Mouse (Mus musculus) limb, embryonic 14.5 days (tissue): ENCODE measurements at regions not wholly inside any gene's neighbourhood (a gene's known extent, or its start where the extent isn't known, plus 50 kb on each side); places are given as distances from the start of the nearest gene placed in this dataset.

Experiments used
- ATAC-seq: fragments of 200-750 bp; cut with Nextera tagmentation; 2 replicates; pipeline ENCODE4 v1.8.0; 2017; ENCODE audit warnings: low read depth, moderate number of reproducible peaks, moderate TSS enrichment; ENCODE audit not compliant: low FRiP score
- DNase-seq: peaks from one replicate; pipeline ENCODE4 v3.0.0-alpha.2; 2015; ENCODE audit warnings: low spot score
- H3K27ac ChIP-seq: fragments of 300-500 bp; sonication (generic); replicated peaks from 2 replicates; pipeline ENCODE4 v1.5.1; 2014; ENCODE audit warnings: low read depth, mild to moderate bottlenecking, low read length, moderate library complexity, mixed read lengths
- H3K27me3 ChIP-seq: fragments of 300-500 bp; sonication (generic); 2 replicates; pipeline ENCODE4 v1.6.1; 2014; ENCODE audit warnings: low read length, mixed read lengths; ENCODE audit not compliant: control insufficient read depth, insufficient read depth
- H3K36me3 ChIP-seq: fragments of 300-500 bp; sonication (generic); 2 replicates; pipeline ENCODE4 v1.6.1; 2014; ENCODE audit warnings: mild to moderate bottlenecking, low read length, moderate library complexity, mixed read lengths; ENCODE audit not compliant: control insufficient read depth, insufficient read depth
- H3K4me1 ChIP-seq: fragments of 300-500 bp; sonication (generic); 2 replicates; pipeline ENCODE4 v1.6.1; 2014; ENCODE audit warnings: antibody characterized with exemption, low read length, mixed read lengths; ENCODE audit not compliant: control insufficient read depth, insufficient read depth
- H3K4me2 ChIP-seq: fragments of 300-500 bp; sonication (generic); replicated peaks from 2 replicates; pipeline ENCODE4 v1.6.1; 2014; ENCODE audit warnings: low read depth, mild to moderate bottlenecking, low read length, moderate library complexity; ENCODE audit not compliant: severe bottlenecking
- H3K4me3 ChIP-seq: fragments of 300-500 bp; sonication (generic); replicated peaks from 2 replicates; pipeline ENCODE4 v1.5.1; 2014; ENCODE audit warnings: low read length
- H3K9ac ChIP-seq: fragments of 300-500 bp; sonication (generic); 2 replicates; pipeline ENCODE4 v1.6.1; 2014; ENCODE audit warnings: mild to moderate bottlenecking, low read depth, low read length, moderate library complexity; ENCODE audit not compliant: severe bottlenecking
- H3K9me3 ChIP-seq: fragments of 300-500 bp; sonication (generic); 2 replicates; pipeline ENCODE4 v1.6.1; 2016; ENCODE audit warnings: low read length; ENCODE audit not compliant: control insufficient read depth
- POLR2A ChIP-seq: fragments of 200-500 bp; IDR thresholded peaks from 2 replicates; pipeline ENCODE4 v1.8.0; 2012; ENCODE audit warnings: inconsistent platforms, mild to moderate bottlenecking, moderate library complexity, borderline replicate concordance; ENCODE audit not compliant: insufficient read depth, insufficient read length; ENCODE audit errors: extremely low read depth
- WGBS: fragments of 180-500 bp; shearing (Covaris S2); extraction: QIAGEN DNeasy Blood & Tissue Kit; methylation state at CpG from one replicate; pipeline ENCODE4 v1.1.7; 2014; 5-methylcytosine and 5-hydroxymethylcytosine counted together

- Histone ChIP-seq H3K9ac (no peak overlapping the region), H3K4me2 (no peak overlapping the region), H3K27me3 (no peaks in the 10 kb centered on the region), H3K9me3 (no peaks in the 10 kb centered on the region), H3K27ac (no peak overlapping the region), H3K36me3 (no peaks in the 10 kb centered on the region), H3K4me1 (no peaks in the 10 kb centered on the region), H3K4me3 (no peak overlapping the region)
- DNase-seq, result no peak
- ATAC-seq, result no peak
- no peak for TF ChIP-seq POLR2A
- 86% methylated on average over 9 of the region's 9 CpGs for WGBS
These were observed 54.5 kb upstream of the Cmc1 start for GRCm38 (mm10) chr9:118204456-118204855.

DNA sequence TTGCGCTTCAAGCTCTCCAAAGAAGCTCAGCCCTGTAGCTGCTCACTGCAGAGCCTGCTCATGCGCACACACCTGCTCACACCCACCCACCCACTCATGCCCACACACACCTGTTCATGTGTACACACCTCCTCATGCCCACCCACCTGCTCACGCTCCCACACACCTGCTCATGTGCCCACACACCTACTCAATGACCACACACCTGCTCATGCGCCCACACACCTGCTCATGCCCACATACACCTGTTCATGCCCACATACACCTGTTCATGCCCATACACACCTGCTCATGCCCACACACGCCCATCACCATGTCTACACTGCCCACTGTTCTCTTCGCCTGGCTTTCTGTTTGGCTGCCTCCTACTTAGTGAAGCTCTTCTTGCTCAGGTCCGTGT, 56.5 kb upstream of the Cmc1 start:
- H3K9ac ChIP-seq, result no peak overlapping the region
- 85% methylated on average over 7 of the region's 7 CpGs for WGBS

DNA sequence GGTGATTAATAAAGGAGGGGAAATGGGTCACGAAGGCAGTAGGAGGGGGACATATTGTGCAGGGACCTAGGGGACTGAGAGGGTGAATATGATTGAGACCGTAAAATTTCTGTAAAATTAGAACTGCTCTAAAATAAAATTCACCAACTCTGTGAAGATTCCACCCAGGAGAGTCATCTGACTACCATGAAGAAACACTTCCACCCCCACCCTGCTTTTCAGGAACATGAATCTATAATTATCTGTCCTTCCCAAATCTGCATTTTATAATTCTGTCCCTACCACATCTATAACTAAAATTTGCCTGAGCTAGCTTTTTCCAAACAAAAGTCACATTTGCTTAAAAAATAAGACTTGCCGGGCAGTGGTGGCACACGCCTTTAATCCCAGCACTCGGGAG, 69.7 kb upstream of the Cmc1 start:
- WGBS, result 91% methylated on average over 5 of the region's 5 CpGs
- H3K9me3 ChIP-seq, result no peaks in the 10 kb centered on the region
- no peak overlapping the region for H3K4me2 ChIP-seq
- no peak for ATAC-seq
- H3K4me3 ChIP-seq, result no peak overlapping the region
- H3K27me3 ChIP-seq, result no peaks in the 10 kb centered on the region
- no peak overlapping the region for H3K9ac ChIP-seq
- H3K36me3 ChIP-seq, result no peaks in the 10 kb centered on the region
- no peaks in the 10 kb centered on the region for H3K4me1 ChIP-seq
- H3K27ac ChIP-seq, result no peak overlapping the region
- no peak for TF ChIP-seq POLR2A
- DNase-seq, result no peak

More for the DNA sequence above, 56.5 kb upstream of the Cmc1 start:
- H3K27ac ChIP-seq, result no peak overlapping the region
- no peak overlapping the region for H3K4me3 ChIP-seq
- no peaks in the 10 kb centered on the region for H3K27me3 ChIP-seq
- H3K4me1 ChIP-seq, result no peaks in the 10 kb centered on the region
- no peaks in the 10 kb centered on the region for H3K36me3 ChIP-seq
- DNase-seq, result no peak
- no peak overlapping the region for H3K4me2 ChIP-seq
- H3K9me3 ChIP-seq, result no peaks in the 10 kb centered on the region
- TF ChIP-seq POLR2A, result no peak
- ATAC-seq, result no peak

DNA sequence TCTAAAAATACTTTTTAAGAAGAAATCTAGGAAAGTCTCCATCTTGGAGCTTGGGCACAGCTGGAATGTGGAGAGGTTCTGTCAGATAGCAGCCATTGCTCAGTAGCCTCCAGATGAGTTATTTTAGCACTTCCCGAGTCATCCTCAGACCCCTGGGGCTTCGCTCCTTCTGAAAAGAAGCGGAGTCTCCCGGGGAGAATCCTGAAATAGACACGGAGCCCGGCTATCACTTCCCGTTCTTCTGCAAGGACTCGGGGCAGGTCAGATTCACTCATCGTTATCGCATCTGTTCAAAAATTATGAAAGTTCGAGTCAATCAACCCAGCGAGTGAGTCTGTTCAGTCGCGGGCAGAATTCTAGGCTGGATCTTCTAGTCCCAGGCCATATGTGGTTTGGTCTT, 71.2 kb upstream of the Cmc1 start:
- no peak overlapping the region for H3K9ac ChIP-seq
- TF ChIP-seq POLR2A, result no peak
- H3K9me3 ChIP-seq, result no peaks in the 10 kb centered on the region
- no peak for DNase-seq
- H3K4me1 ChIP-seq, result no peaks in the 10 kb centered on the region
- H3K36me3 ChIP-seq, result no peaks in the 10 kb centered on the region
- no peak overlapping the region for H3K4me3 ChIP-seq
- no peak overlapping the region for H3K4me2 ChIP-seq
- WGBS, result 87% methylated on average over 14 of the region's 14 CpGs
- no peak overlapping the region for H3K27ac ChIP-seq
- ATAC-seq, result no peak
- no peaks in the 10 kb centered on the region for H3K27me3 ChIP-seq

DNA sequence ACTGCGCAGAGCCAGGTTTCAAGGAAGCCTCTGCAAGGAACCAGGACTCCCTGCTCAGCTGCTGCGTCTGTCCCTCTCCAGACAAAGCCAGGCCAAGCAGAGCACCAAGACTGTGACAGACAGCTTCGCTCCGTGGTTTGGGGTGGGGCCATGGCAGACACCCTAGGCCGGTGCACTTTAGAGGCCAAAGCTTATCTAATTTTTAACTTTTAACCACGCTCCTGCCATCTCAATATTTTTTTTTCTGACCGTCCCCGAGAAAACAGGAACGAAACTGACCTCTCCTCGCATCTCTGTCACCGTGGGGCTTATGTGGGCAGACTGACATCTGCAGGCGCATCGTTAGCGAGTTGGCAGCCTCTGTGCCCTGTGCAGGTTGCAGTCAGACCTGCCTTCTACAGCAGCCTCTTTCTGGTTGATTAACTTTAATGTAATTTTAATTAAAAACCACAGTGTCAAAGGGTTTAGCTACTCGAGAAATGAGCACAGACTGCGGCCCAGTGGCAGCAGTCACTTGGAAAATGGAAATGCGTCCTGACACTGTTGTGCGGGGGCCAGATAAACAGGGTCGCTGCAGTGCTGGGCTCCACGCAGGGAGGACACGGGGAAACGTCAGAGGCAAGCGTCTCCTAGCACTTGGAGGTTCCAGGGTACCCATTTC, 77.6 kb upstream of the Cmc1 start:
- TF ChIP-seq POLR2A, result no peak
- no peak overlapping the region for H3K9ac ChIP-seq
- no peak overlapping the region for H3K4me2 ChIP-seq
- no peak overlapping the region for H3K4me3 ChIP-seq
- WGBS, result 55% methylated on average over 23 of the region's 23 CpGs
- no peak for DNase-seq
- H3K4me1 ChIP-seq, result no peaks in the 10 kb centered on the region
- H3K9me3 ChIP-seq, result no peaks in the 10 kb centered on the region
- no peak for ATAC-seq
- no peaks in the 10 kb centered on the region for H3K27me3 ChIP-seq
- no peaks in the 10 kb centered on the region for H3K36me3 ChIP-seq
- H3K27ac ChIP-seq, result no peak overlapping the region

GRCm38 (mm10) chr9:118228691-118229427, 78.9 kb upstream of the Cmc1 start:
- ATAC-seq (no peak), DNase-seq (no peak)
- H3K27me3 ChIP-seq, result no peaks in the 10 kb centered on the region
- no peaks in the 10 kb centered on the region for H3K4me1 ChIP-seq
- no peak overlapping the region for H3K9ac ChIP-seq
- no peaks in the 10 kb centered on the region for H3K9me3 ChIP-seq
- H3K4me2 ChIP-seq, result no peak overlapping the region
- H3K4me3 ChIP-seq, result no peak overlapping the region
- WGBS, result 65% methylated on average over 19 of the region's 19 CpGs
- H3K36me3 ChIP-seq, result no peaks in the 10 kb centered on the region
- no peak for TF ChIP-seq POLR2A
- H3K27ac ChIP-seq, result no peak overlapping the region
